Mouse (Mus musculus) MEL (cell line): ENCODE measurements around the gene Ccsap. TPM values are rescaled to one million over a fixed set of nuclear protein-coding genes. Genes with fewer than 3 reads are reported as not detected.

ENCODE experiments used
- DNase-seq: peaks from one replicate; pipeline ENCODE4 v3.0.0; 2011; ENCODE audit warnings: low read depth, low spot score
- H3K27ac ChIP-seq: 2 replicates; pipeline ENCODE4 v1.5.1; 2012; ENCODE audit warnings: low read depth, mild to moderate bottlenecking, control low read depth, low read length, moderate library complexity; ENCODE audit not compliant: control insufficient read depth
- H3K27me3 ChIP-seq, 2 experiments: fragments of 150-350 bp in 1 of 2; sonication (generic) in 1 of 2; 2 replicates each; pipeline ENCODE4 v1.6.1; 2012; ENCODE audit warnings: low read length in 2 of 2, mild to moderate bottlenecking in 2 of 2, improper control_type of control experiment in 1 of 2, moderate library complexity in 1 of 2; ENCODE audit not compliant: insufficient read depth in 2 of 2, control insufficient read depth in 1 of 2
- H3K36me3 ChIP-seq, 2 experiments: 2 replicates each; pipeline ENCODE4 v1.6.1; 2012 to 2014; ENCODE audit warnings: low read length in 2 of 2, improper control_type of control experiment in 1 of 2, inconsistent platforms in 1 of 2, mild to moderate bottlenecking in 1 of 2; ENCODE audit not compliant: insufficient read depth in 2 of 2, control insufficient read depth in 1 of 2
- H3K4me1 ChIP-seq, 2 experiments: fragments of 150-350 bp in 1 of 2; sonication (generic) in 1 of 2; 2 replicates each; pipeline ENCODE4 v1.6.1; 2012; ENCODE audit warnings: low read length in 2 of 2, improper control_type of control experiment in 1 of 2, mild to moderate bottlenecking in 1 of 2; ENCODE audit not compliant: insufficient read depth in 2 of 2, control insufficient read depth in 1 of 2
- H3K4me3 ChIP-seq, 2 experiments: fragments of 150-350 bp in 1 of 2; sonication (generic) in 1 of 2; 2 replicates each; pipeline ENCODE4 v1.5.1; 2012; ENCODE audit warnings: low read depth in 2 of 2, low read length in 2 of 2, mild to moderate bottlenecking in 2 of 2, moderate library complexity in 2 of 2, control low read depth in 1 of 2, improper control_type of control experiment in 1 of 2; ENCODE audit not compliant: control insufficient read depth in 1 of 2, insufficient read depth in 1 of 2
- H3K79me2 ChIP-seq: 2 replicates; pipeline ENCODE4 v1.6.1; 2012; ENCODE audit warnings: mild to moderate bottlenecking, low read length, moderate library complexity; ENCODE audit not compliant: control insufficient read depth, poor library complexity, insufficient read depth
- H3K9ac ChIP-seq: 2 replicates; pipeline ENCODE4 v1.6.1; 2012; ENCODE audit warnings: low read depth, mild to moderate bottlenecking, control low read depth, low read length, moderate library complexity; ENCODE audit not compliant: control insufficient read depth, poor library complexity, severe bottlenecking
- H3K9me3 ChIP-seq: fragments of 150-350 bp; sonication (generic); replicated peaks from 2 replicates; pipeline ENCODE4 v1.6.1; 2012; ENCODE audit warnings: mild to moderate bottlenecking, low read length, improper control_type of control experiment, moderate library complexity; ENCODE audit not compliant: insufficient read depth
- BHLHE40 ChIP-seq: IDR thresholded peaks from 2 replicates; pipeline ENCODE4 v1.6.1; 2012; ENCODE audit warnings: low read depth, mild to moderate bottlenecking, inconsistent platforms, low read length, improper control_type of control experiment, borderline replicate concordance
- CHD1 ChIP-seq: IDR thresholded peaks from 2 replicates; pipeline ENCODE4 v1.6.1; 2012; ENCODE audit warnings: low read depth, mild to moderate bottlenecking, inconsistent platforms, low read length, improper control_type of control experiment
- E2F4 ChIP-seq: IDR thresholded peaks from 2 replicates; pipeline ENCODE4 v1.6.1; 2011; ENCODE audit warnings: low read depth, low read length, improper control_type of control experiment, borderline replicate concordance
- ETS1 ChIP-seq: IDR thresholded peaks from 2 replicates; pipeline ENCODE4 v1.6.1; 2012; ENCODE audit warnings: low read depth, mild to moderate bottlenecking, inconsistent platforms, low read length, improper control_type of control experiment, moderate library complexity
- KAT2A ChIP-seq: conservative IDR thresholded peaks from 2 replicates; pipeline ENCODE4 v1.6.1; 2012; ENCODE audit warnings: low read depth, low read length, improper control_type of control experiment, inconsistent platforms
- MAX ChIP-seq: IDR thresholded peaks from 2 replicates; pipeline ENCODE4 v1.6.1; 2011; ENCODE audit warnings: low read length, improper control_type of control experiment
- MXI1 ChIP-seq: IDR thresholded peaks from 2 replicates; pipeline ENCODE4 v1.6.1; 2011; ENCODE audit warnings: mild to moderate bottlenecking, low read depth, low read length, improper control_type of control experiment
- MYC ChIP-seq: IDR thresholded peaks from 2 replicates; pipeline ENCODE4 v1.6.1; 2011; ENCODE audit warnings: low read depth, mild to moderate bottlenecking, low read length, improper control_type of control experiment, moderate library complexity
- NELFE ChIP-seq: IDR thresholded peaks from 2 replicates; pipeline ENCODE4 v1.6.1; 2011; ENCODE audit warnings: low read depth, low read length, improper control_type of control experiment
- POLR2AphosphoS5 ChIP-seq: IDR thresholded peaks from 2 replicates; pipeline ENCODE4 v1.6.1; 2012; ENCODE audit warnings: low read depth, borderline replicate concordance, mild to moderate bottlenecking, inconsistent platforms, low read length, moderate library complexity, mixed read lengths
- RAD21 ChIP-seq: IDR thresholded peaks from 2 replicates; pipeline ENCODE4 v1.6.1; 2011; ENCODE audit warnings: mild to moderate bottlenecking, low read depth, low read length, improper control_type of control experiment
- SIN3A ChIP-seq: IDR thresholded peaks from 2 replicates; pipeline ENCODE4 v1.6.1; 2012; ENCODE audit warnings: low read length, improper control_type of control experiment, inconsistent platforms
- SMC3 ChIP-seq: IDR thresholded peaks from 2 replicates; pipeline ENCODE4 v1.6.1; 2011; ENCODE audit warnings: low read depth, low read length, improper control_type of control experiment
- TAL1 ChIP-seq: IDR thresholded peaks from 2 replicates; pipeline ENCODE4 v1.6.1; 2012; ENCODE audit warnings: mild to moderate bottlenecking, inconsistent platforms, low read length, moderate library complexity, mixed read lengths
- TCF12 ChIP-seq: IDR thresholded peaks from 2 replicates; pipeline ENCODE4 v1.6.1; 2014; ENCODE audit warnings: low read depth, mild to moderate bottlenecking, inconsistent platforms, low read length, improper control_type of control experiment, moderate library complexity
- UBTF ChIP-seq: IDR thresholded peaks from 2 replicates; pipeline ENCODE4 v1.6.1; 2012; ENCODE audit warnings: low read depth, mild to moderate bottlenecking, inconsistent platforms, low read length, improper control_type of control experiment, moderate library complexity, borderline replicate concordance; ENCODE audit not compliant: insufficient read depth
- USF1 ChIP-seq: IDR thresholded peaks from 2 replicates; pipeline ENCODE4 v1.6.1; 2014; ENCODE audit warnings: low read depth, mild to moderate bottlenecking, inconsistent platforms, low read length, improper control_type of control experiment, moderate library complexity
- ZC3H11A ChIP-seq: IDR thresholded peaks from 2 replicates; pipeline ENCODE4 v1.6.1; 2012; ENCODE audit warnings: low read depth, mild to moderate bottlenecking, inconsistent platforms, low read length, improper control_type of control experiment
- ZKSCAN1 ChIP-seq: IDR thresholded peaks from 2 replicates; pipeline ENCODE4 v1.6.1; 2012; ENCODE audit warnings: low read depth, mild to moderate bottlenecking, inconsistent platforms, low read length, improper control_type of control experiment, moderate library complexity
- ZMIZ1 ChIP-seq: IDR thresholded peaks from 2 replicates; pipeline ENCODE4 v1.6.1; 2012; ENCODE audit warnings: low read depth, mild to moderate bottlenecking, inconsistent platforms, low read length, improper control_type of control experiment, moderate library complexity
- ZNF384 ChIP-seq: IDR thresholded peaks from 2 replicates; pipeline ENCODE4 v1.6.1; 2012; ENCODE audit warnings: low read depth, mild to moderate bottlenecking, inconsistent platforms, low read length, improper control_type of control experiment
- polyA plus RNA-seq, 2 experiments: library from polyadenylated mRNA; stranded (reverse) in 1 of 2; unstranded in 1 of 2; fragments of >175 nt in 1 of 2; fragments of >200 nt in 1 of 2; gene quantifications; 2 replicates each; pipeline versions ENCODE4 v1.2.1 to v1.2.4; 2012; ENCODE audit warnings: low replicate concordance in 2 of 2, low read depth in 1 of 2; ENCODE audit not compliant: insufficient read length in 2 of 2, insufficient read depth in 1 of 2, missing spikeins in 1 of 2
- total RNA-seq: library from RNA; depleted of rRNA; stranded (reverse); fragments of 300-350 nt; gene quantifications from 2 replicates; pipeline ENCODE4 v1.2.3, GENCODE M21; 2012

Ccsap gene
- total and polyA plus RNA-seq, 3 experiments: 6.7 to 12.1 TPM; not detected in 1

- no peak overlapping the region for H3K27ac ChIP-seq
- TF ChIP-seq MYC (no peak), NELFE (no peak), UBTF (no peak), BHLHE40 (no peak), ZMIZ1 (no peak), POLR2AphosphoS5 (no peak), ZKSCAN1 (no peak), SIN3A (no peak), USF1 (no peak), KAT2A (no peak), ZNF384 (no peak), ETS1 (no peak), SMC3 (no peak), MAX (no peak), TCF12 (no peak), MXI1 (no peak), CHD1 (no peak)
- TF ChIP-seq, all 39 proteins: peak for 0
- Histone ChIP-seq H3K9me3 (no peaks in the 10 kb centered on the region), H3K79me2 (no peaks in the 10 kb centered on the region), H3K27me3 (no peaks in the 10 kb centered on the region), H3K4me1 (no peaks in the 10 kb centered on the region), H3K9ac (no peak overlapping the region), H3K36me3 (no peaks in the 10 kb centered on the region; a peak in 2 of 4 replicates), H3K4me3 (no peak overlapping the region)
- DNase-seq: no peak
Observed at GRCm38 (mm10) chr8:123896366-123896761, 36.4 kb upstream of the Ccsap start.

GRCm38 (mm10) chr8:123895680-123896365, 35.8 kb upstream of the Ccsap start:
- TF ChIP-seq UBTF (no peak), E2F4 (no peak), RAD21 (no peak), ZNF384 (no peak), ZMIZ1 (no peak), SMC3 (no peak), CHD1 (no peak), TAL1 (no peak), ZC3H11A (no peak), TCF12 (no peak)
- no peak overlapping the region for H3K9ac ChIP-seq
- no peaks in the 10 kb centered on the region for H3K27me3 ChIP-seq
- no peak overlapping the region for H3K4me3 ChIP-seq
- H3K79me2 ChIP-seq: no peaks in the 10 kb centered on the region
- H3K4me1 ChIP-seq: no peaks in the 10 kb centered on the region
- no peaks in the 10 kb centered on the region for H3K9me3 ChIP-seq
- no peaks in the 10 kb centered on the region; a peak in 1 of 4 replicates for H3K36me3 ChIP-seq
- H3K27ac ChIP-seq: no peak overlapping the region
- DNase-seq: no peak
